Mouse (Mus musculus): Measurements from ENCODE around the gene Pof1b.

DNA sequence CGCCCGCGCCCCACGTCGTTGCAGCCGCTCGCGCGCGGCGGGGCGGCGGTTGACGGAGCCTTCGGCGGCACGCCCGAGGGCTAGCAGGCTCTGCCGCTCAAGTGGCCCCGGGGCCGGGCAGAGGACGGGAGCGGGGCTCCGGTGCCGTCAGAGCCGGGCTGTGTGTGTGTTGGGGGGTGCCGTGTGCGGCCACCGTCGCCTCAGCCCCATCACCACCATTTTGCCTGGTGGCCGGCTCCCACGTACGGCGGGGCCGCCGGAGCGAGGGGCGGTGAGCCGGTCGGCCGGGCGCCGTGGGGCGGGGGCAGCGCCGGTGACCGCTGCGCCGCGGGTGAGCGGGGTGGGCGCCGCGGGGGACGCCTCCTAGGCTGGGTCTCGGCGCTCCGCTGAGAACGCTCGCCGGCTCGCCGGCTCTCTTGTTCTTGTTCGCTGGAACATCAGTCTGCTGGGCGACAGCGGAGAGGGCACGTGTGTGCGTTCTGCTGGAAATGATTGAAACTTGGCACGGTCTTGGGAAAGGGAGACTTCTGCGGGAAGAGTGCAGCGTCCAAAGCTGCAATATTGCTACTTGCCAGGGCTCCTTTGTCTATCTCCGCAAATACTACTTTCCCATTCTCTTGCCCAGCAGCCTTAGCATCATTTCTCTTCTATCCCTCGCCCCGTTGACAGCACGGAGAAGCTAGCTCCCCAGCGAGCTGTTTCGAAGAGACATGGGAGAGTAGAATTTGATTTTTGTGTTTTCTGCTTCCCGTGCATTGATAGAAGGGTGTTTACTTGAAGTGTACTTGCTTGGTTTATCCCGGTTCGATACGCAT is 96.9 kb downstream of the Pof1b start:
- TF ChIP-seq TAL1 (IDR thresholded peaks at IDR 0.05; ENCODE audit: low read length) (no peak), GATA1 (IDR thresholded peaks at IDR 0.05; ENCODE audit: low read length) (no peak)
